Mouse (Mus musculus) cortical plate, adult 2 months (tissue): ENCODE measurements at regions not wholly inside any gene's neighbourhood (a gene's known extent, or its start where the extent isn't known, plus 50 kb on each side); places are given as distances from the start of the nearest gene placed in this dataset.

Experiments used
- H3K27ac ChIP-seq: fragments of 200-500 bp; 2 replicates; pipeline ENCODE4 v1.5.1; 2012; ENCODE audit warnings: low read length, control low read depth, inconsistent platforms; ENCODE audit not compliant: insufficient read depth
- H3K4me1 ChIP-seq: fragments of 200-500 bp; 2 replicates; pipeline ENCODE4 v1.6.1; 2011; ENCODE audit warnings: low read length; ENCODE audit not compliant: control insufficient read depth, insufficient read depth
- H3K4me3 ChIP-seq: fragments of 200-500 bp; 2 replicates; pipeline ENCODE4 v1.5.1; 2011; ENCODE audit warnings: mild to moderate bottlenecking, low read length, control low read depth; ENCODE audit not compliant: insufficient read depth
- CTCF ChIP-seq: fragments of 200-500 bp; IDR thresholded peaks from 2 replicates; pipeline ENCODE4 v1.5.1; 2011; ENCODE audit warnings: mild to moderate bottlenecking, control low read depth, low read length; ENCODE audit not compliant: insufficient read depth; ENCODE audit errors: extremely low read depth
- POLR2A ChIP-seq: fragments of 200-500 bp; IDR thresholded peaks from 2 replicates; pipeline ENCODE4 v1.6.1; 2011; ENCODE audit warnings: mild to moderate bottlenecking, low read length, control low read depth; ENCODE audit not compliant: insufficient read depth; ENCODE audit errors: extremely low read depth

GRCm38 (mm10) chr10:39316533-39316932, 52.1 kb upstream of the Fyn start:
- TF ChIP-seq POLR2A (no peak), CTCF (no peak)
- Histone ChIP-seq H3K4me1 (no peaks in the 10 kb centered on the region), H3K27ac (no peak overlapping the region), H3K4me3 (no peak overlapping the region)

- Histone ChIP-seq H3K4me3 (no peak overlapping the region), H3K27ac (no peak overlapping the region), H3K4me1 (no peaks in the 10 kb centered on the region)
- TF ChIP-seq CTCF (no peak), POLR2A (no peak)
Measured at GRCm38 (mm10) chr10:39315434-39316174, 53.1 kb upstream of the Fyn start.

- Histone ChIP-seq H3K27ac (no peak overlapping the region), H3K4me1 (no peaks in the 10 kb centered on the region), H3K4me3 (no peak overlapping the region)
- TF ChIP-seq POLR2A (no peak), CTCF (no peak)
Measured at GRCm38 (mm10) chr10:39311501-39311900, 57.2 kb upstream of the Fyn start.

- no peak for TF ChIP-seq CTCF
- TF ChIP-seq POLR2A: no peak
- no peak overlapping the region for H3K27ac ChIP-seq
- H3K4me1 ChIP-seq: no peaks in the 10 kb centered on the region
- no peak overlapping the region for H3K4me3 ChIP-seq
Measured at GRCm38 (mm10) chr10:39308535-39308934, 60.1 kb upstream of the Fyn start.

DNA sequence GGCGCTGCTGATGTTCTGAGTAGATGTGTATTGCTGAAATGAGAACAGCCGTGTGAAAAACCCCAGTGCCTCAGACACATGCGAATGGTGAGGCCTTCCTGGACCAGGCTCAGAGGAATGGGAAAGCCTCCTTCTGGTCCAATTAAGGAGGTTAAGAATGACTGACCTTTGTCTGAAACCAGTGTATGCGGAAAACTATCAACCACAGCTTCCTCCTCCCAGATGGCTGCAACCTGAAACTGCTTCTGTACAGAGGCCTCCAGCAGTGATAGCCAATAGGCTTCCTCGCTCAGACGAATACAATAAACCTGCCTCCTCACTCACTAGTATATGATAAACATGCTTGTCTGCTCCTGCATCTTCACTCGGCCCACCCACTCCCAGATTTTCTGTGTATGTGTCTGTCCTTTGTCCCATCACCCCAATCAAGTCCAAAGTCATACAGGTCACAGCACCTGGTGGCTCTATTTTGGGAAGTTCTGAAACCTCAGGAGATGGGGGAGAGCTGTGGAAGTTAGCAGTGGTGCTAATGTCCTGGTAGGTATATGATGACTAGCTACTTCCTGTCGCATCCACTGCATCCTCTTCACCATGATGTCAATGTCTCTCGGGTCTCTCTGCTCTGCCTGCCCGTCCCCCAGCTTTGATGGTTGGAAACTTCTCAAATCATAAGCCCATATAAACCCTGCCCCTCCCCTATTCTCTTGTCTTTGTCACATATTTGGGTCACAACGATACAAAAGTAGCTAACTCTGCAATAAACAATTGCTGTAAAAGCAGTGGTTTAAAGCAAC, 75.8 kb upstream of the Fyn start:
- no peak overlapping the region for H3K4me3 ChIP-seq
- no peaks in the 10 kb centered on the region for H3K4me1 ChIP-seq
- H3K27ac ChIP-seq: no peak overlapping the region
- TF ChIP-seq CTCF (no peak), POLR2A (no peak)

- Histone ChIP-seq H3K27ac (no peak overlapping the region), H3K4me1 (no peaks in the 10 kb centered on the region), H3K4me3 (no peak overlapping the region)
- no peak for TF ChIP-seq CTCF
Measured at GRCm38 (mm10) chr10:39291747-39292198, 76.9 kb upstream of the Fyn start.

DNA sequence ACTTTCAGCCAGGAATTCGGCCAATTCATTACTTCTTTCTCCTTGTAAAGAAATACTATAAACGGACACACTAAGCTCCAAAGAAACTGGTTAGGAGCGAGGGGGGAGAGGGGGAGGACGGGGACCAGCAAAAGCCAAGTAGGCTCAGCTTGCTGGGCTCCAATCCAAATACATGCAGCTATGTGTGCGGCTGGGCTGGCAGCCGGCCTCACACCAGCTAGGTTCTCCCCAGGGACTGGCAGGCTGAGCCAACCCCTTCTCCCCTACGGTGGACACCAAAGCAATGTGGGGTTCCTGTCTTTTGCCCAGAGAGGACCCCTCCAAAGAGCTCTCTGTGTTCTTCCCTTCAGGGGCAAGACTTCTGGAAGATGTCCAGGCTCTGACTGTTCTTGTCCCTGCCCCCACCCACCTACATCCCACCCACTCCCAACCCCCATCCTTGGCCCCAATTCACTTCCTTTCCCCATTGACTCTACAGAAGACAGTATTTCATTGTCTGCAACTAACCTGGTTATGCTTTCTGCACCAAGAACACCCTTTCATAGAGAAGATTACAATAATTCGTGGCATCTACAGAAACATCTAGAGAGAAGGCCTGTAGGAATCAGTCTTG, 77.4 kb upstream of the Fyn start:
- Histone ChIP-seq H3K27ac (no peak overlapping the region), H3K4me1 (no peaks in the 10 kb centered on the region), H3K4me3 (no peak overlapping the region)
- TF ChIP-seq POLR2A (no peak), CTCF (no peak)

GRCm38 (mm10) chr10:39290245-39290644, 78.4 kb upstream of the Fyn start:
- no peak overlapping the region for H3K27ac ChIP-seq
- H3K4me3 ChIP-seq: no peak overlapping the region
- no peaks in the 10 kb centered on the region for H3K4me1 ChIP-seq
- TF ChIP-seq CTCF (no peak), POLR2A (no peak)

DNA sequence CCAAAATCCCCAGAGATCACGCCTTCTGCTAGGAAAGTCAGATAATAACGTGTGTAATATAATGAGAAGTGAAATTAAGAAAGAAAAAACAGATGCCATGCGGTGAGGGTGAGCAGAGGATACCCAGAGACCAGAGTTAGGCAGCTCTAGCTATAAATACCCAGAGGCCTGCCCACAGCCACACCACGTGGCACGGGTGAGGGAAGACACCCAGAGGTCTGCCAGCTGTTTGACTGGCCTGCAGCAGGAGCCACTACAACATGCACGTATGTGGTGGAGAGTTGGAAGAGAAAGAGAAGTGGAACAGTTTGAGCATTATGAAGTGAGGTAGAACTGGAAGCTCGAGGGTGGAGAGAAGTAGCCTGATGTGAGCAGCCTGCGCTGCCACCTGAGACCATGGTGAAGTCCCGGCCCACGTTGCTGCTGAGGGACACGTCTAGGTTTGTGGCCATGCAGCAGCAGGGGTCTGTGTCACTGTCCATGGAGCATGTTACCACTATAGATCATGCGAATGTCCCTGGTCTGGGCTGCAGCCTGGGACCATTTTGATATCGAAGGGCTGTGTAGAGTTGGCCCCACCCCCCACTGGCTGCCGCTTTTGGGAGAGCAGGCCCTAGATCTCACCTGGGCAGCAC, 88.2 kb upstream of the Fyn start:
- no peaks in the 10 kb centered on the region for H3K4me1 ChIP-seq
- TF ChIP-seq CTCF: no peak
- no peak for TF ChIP-seq POLR2A
- H3K4me3 ChIP-seq: no peak overlapping the region
- H3K27ac ChIP-seq: no peak overlapping the region
